Mouse (Mus musculus) liver, embryonic 12.5 days (tissue): ENCODE data around the gene Ddx51. TPM values are rescaled to one million over a fixed set of nuclear protein-coding genes. Genes with fewer than 3 reads are reported as not detected.

ENCODE experiments used
- ATAC-seq: fragments of 200-750 bp; cut with Nextera tagmentation; 2 replicates; pipeline ENCODE4 v1.8.0; 2017; ENCODE audit warnings: moderate number of reproducible peaks, mild to moderate bottlenecking, moderate library complexity
- H3K27ac ChIP-seq: fragments of 300-500 bp; sonication (generic); 2 replicates; pipeline ENCODE4 v1.5.1; 2016; ENCODE audit warnings: mild to moderate bottlenecking
- H3K27me3 ChIP-seq: fragments of 300-500 bp; sonication (generic); replicated peaks from 2 replicates; pipeline ENCODE4 v1.6.1; 2016; ENCODE audit warnings: mild to moderate bottlenecking, moderate library complexity
- H3K36me3 ChIP-seq: fragments of 300-500 bp; sonication (generic); 2 replicates; pipeline ENCODE4 v1.6.1; 2016; ENCODE audit warnings: mild to moderate bottlenecking, moderate library complexity
- H3K4me1 ChIP-seq: fragments of 300-500 bp; sonication (generic); 2 replicates; pipeline ENCODE4 v1.6.1; 2016
- H3K4me2 ChIP-seq: fragments of 300-500 bp; sonication (generic); 2 replicates; pipeline ENCODE4 v1.6.1; 2016; ENCODE audit warnings: mild to moderate bottlenecking, moderate library complexity
- H3K4me3 ChIP-seq: fragments of 300-500 bp; sonication (generic); 2 replicates; pipeline ENCODE4 v1.5.1; 2016; ENCODE audit warnings: mild to moderate bottlenecking, moderate library complexity
- H3K9ac ChIP-seq: fragments of 300-500 bp; sonication (generic); 2 replicates; pipeline ENCODE4 v1.6.1; 2016; ENCODE audit warnings: mild to moderate bottlenecking, moderate library complexity
- H3K9me3 ChIP-seq: fragments of 300-500 bp; sonication (generic); replicated peaks from 2 replicates; pipeline ENCODE4 v1.6.1; 2016; ENCODE audit warnings: mild to moderate bottlenecking, moderate library complexity
- WGBS: fragments of 180-500 bp; shearing (Covaris S2); methylation state at CpG from one replicate; pipeline ENCODE4 v1.1.7; 2016; ENCODE audit not compliant: insufficient replicate concordance; 5-methylcytosine and 5-hydroxymethylcytosine counted together
- polyA plus RNA-seq: library from polyadenylated mRNA; unstranded; fragments of >200 nt; fragmentation: Nextera tagmentation; extraction: Ambion mirVana; gene quantifications from 2 replicates; pipeline ENCODE4 v1.2.1, GENCODE M21; 2016

Ddx51 gene
- polyA plus RNA-seq, result 30.2 and 36.3 TPM in 2 replicates

DNA sequence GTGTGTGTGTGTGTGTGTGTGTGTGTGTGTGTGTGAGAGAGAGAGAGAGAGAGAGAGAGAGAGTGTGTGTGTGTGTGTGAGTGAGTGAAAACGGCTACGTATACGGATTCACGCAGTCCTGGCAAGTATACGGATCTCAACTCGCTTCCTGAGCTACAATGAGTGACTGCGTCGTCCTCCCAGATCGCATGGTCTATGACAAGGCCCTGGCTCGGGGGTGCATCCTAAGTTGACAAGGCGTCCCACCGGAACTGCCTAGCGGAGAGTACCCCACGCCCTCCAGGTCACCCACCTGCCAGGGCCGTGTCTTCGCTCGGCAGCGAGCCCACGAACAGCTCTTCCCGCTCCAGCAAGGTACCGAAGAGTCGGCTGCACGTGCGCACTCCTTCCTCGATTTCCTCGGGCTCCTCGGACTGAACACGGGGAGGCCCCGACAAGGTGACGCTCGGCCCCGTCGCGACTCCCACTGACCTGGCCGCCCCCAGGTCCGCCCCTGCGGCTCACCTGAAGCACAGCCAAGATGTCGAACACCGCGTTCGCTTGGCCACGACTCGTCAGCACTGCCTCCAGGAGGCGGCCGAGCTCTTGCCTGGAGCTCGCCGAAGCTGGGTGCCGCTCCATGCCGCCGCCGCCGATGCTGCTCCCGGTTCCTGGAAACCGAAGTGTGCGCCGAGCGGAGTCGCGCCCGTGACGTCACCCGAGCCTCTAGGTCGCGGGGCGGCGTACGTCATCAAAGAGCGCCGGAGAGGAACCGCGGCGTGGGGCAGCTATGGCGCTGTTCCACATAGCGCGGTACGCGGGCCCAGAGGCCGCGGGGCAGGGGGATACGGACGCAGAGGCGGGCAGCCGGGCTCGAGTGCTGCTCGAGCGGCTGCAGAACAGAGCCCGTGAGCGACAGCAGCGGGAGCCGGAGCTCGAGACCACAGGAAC, at the start of gene Ddx51, which contains the start of gene Noc4l:
Ddx51 (plus strand) TSS at position 733 of the 930 bp plus-strand sequence.
Noc4l (minus strand) TSS at position 699 of the 930 bp plus-strand sequence.
- Histone ChIP-seq H3K4me1 (peaks cover 34% of the 10 kb centered on the region), H3K27me3 (no peaks in the 10 kb centered on the region), H3K36me3 (peaks cover 77% of the 10 kb centered on the region), H3K9ac (peak within 1 kb of the TSS; percentile 88), H3K27ac (peak within 1 kb of the TSS; percentile 74), H3K4me2 (peak within 1 kb of the TSS; percentile 93), H3K4me3 (peak within 1 kb of the TSS; percentile 85), H3K9me3 (no peaks in the 10 kb centered on the region)
- under 1% methylated on average over 91 of the region's 91 CpGs for WGBS
- peak; percentile 82 for ATAC-seq

DNA sequence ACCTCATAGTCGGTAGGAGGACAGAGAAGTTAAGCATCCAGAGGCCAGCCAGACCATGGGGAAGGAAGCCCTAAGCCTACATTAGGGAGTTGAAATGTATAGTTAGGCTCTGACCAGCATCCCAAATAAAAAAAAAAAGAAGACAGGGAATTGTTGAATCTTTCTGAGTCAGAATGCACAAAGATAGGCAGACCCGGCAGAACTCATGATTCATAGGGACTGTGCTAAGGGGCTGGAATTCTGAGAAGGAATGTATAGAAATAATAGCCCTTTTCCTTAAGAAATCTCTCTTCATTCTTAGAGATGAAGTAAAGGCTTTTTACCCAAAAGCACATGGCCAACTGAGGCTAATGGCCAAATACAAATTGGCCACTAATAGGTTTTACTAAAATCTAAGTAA, 48.9 kb upstream of the Ddx51 start:
- 82% methylated on average over 2 of the region's 2 CpGs for WGBS
- Histone ChIP-seq H3K4me3 (no peak overlapping the region), H3K9me3 (no peaks in the 10 kb centered on the region), H3K27me3 (peaks cover 7% of the 10 kb centered on the region; the same call in 1 of the 2 replicates), H3K36me3 (no peaks in the 10 kb centered on the region), H3K9ac (no peak overlapping the region), H3K4me2 (no peak overlapping the region), H3K27ac (no peak overlapping the region), H3K4me1 (0 out of 2 replicates have a peak, but pooled peaks cover 6% of the 10 kb centered on the region)
- no peak for ATAC-seq

DNA sequence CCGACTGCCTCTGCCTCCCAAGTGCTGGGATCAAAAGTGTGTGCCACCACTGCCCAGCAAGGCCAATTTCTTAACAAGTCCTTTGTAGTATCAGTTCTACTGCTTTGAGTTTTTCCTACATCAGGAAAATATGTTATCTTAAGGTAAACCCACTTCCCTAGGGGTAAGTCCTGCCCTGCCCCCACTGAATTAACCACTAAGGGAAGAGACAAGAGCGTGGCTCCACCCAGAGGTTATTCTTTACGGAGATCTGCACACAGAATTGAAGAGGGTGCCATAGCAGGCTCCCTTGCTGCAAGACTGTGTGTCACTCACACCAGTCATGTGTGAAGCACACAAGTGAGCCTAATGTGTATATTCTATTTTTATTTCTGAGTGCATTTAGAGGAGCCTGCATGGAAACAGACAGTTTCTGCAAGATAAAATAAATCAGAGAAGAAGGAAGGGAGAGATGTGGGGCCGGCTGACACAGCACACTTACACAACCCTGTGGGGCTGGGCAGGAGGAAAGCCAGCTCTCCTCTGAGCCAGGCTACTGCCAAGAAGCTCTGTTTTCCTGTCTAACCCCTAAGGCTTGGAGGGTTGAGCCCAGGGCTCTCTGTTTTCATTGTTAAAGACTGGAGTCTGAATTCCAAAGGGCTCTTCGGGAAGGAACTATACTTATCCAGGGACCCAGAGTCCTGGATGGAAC, 47.6 kb upstream of the Ddx51 start:
- no peaks in the 10 kb centered on the region for H3K9me3 ChIP-seq
- H3K4me1 ChIP-seq, result 0 out of 2 replicates have a peak, but pooled peaks cover 6% of the 10 kb centered on the region
- H3K27me3 ChIP-seq, result peaks cover 5% of the 10 kb centered on the region; the same call in 1 of the 2 replicates
- 32% methylated on average over 5 of the region's 5 CpGs for WGBS
- no peak overlapping the region for H3K27ac ChIP-seq
- no peaks in the 10 kb centered on the region for H3K36me3 ChIP-seq
- H3K9ac ChIP-seq, result no peak overlapping the region
- no peak for ATAC-seq
- H3K4me3 ChIP-seq, result no peak overlapping the region
- no peak overlapping the region for H3K4me2 ChIP-seq

- 0 out of 2 replicates have a peak, but pooled peaks cover 6% of the 10 kb centered on the region for H3K4me1 ChIP-seq
- H3K4me3 ChIP-seq, result no peak overlapping the region
- no peak for ATAC-seq
- no peak overlapping the region for H3K4me2 ChIP-seq
- H3K27ac ChIP-seq, result no peak overlapping the region
- 54% methylated on average over 3 of the region's 3 CpGs for WGBS
- no peaks in the 10 kb centered on the region for H3K9me3 ChIP-seq
- no peak overlapping the region for H3K9ac ChIP-seq
- H3K36me3 ChIP-seq, result no peaks in the 10 kb centered on the region
- H3K27me3 ChIP-seq, result no peaks in the 10 kb centered on the region
Measured at GRCm38 (mm10) chr5:110607767-110608166, 45.5 kb upstream of the Ddx51 start.

- WGBS, result 68% methylated on average over 6 of the region's 6 CpGs
- Histone ChIP-seq H3K27me3 (no peaks in the 10 kb centered on the region), H3K36me3 (no peaks in the 10 kb centered on the region), H3K4me2 (no peak overlapping the region), H3K4me1 (0 out of 2 replicates have a peak, but pooled peaks cover 6% of the 10 kb centered on the region), H3K9ac (no peak overlapping the region), H3K27ac (no peak overlapping the region), H3K9me3 (no peaks in the 10 kb centered on the region), H3K4me3 (no peak overlapping the region)
- ATAC-seq, result no peak
Measured at GRCm38 (mm10) chr5:110608336-110608735, 44.9 kb upstream of the Ddx51 start.

DNA sequence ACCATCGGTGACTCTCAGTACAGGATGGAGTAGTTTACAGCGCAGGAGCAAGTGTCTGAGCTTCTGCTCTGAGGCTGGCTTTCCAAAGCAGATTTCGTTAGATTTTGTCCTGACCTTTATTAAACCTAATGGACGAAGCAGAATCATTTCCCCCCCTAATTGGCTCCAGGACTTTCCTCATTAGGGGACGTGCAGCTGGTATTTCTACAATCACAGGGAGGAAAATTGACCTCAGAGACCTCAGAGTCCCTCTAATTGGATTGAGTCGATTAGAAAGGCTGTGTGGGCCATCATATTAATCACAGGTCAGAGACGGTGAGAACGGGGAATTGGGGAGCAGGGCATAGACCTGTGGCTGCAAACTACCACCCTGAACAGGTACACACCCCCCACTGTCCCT, 44.3 kb upstream of the Ddx51 start:
- Histone ChIP-seq H3K4me1 (0 out of 2 replicates have a peak, but pooled peaks cover 6% of the 10 kb centered on the region), H3K4me3 (no peak overlapping the region), H3K36me3 (no peaks in the 10 kb centered on the region), H3K9ac (no peak overlapping the region), H3K9me3 (no peaks in the 10 kb centered on the region), H3K27me3 (no peaks in the 10 kb centered on the region), H3K27ac (no peak overlapping the region), H3K4me2 (no peak overlapping the region)
- ATAC-seq, result no peak
- 55% methylated on average over 8 of the region's 8 CpGs for WGBS

DNA sequence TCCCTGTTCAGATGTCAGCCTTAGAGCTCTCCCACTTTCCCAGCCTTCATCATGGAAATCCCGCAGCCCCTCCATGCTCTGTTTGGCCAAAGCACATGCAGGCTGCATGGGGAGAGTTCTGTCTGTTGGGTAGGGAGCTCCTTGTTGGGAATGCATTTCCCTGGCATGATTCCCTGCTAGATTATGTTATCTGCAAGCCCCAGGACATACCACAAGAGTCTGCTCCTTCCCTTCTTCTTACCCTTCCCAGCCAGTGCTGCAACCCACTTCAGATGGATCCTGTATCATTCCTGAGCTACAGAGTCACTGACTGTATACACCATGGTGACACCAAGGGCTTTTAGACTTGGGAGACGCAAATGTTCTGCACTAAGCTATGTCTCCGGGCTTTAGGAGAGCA, 43.8 kb upstream of the Ddx51 start:
- Histone ChIP-seq H3K4me1 (0 out of 2 replicates have a peak, but pooled peaks cover 6% of the 10 kb centered on the region), H3K4me3 (no peak overlapping the region), H3K27ac (no peak overlapping the region), H3K9me3 (no peaks in the 10 kb centered on the region), H3K4me2 (no peak overlapping the region), H3K9ac (no peak overlapping the region), H3K36me3 (no peaks in the 10 kb centered on the region), H3K27me3 (no peaks in the 10 kb centered on the region)
- ATAC-seq, result no peak
- 66% methylated on average over 3 of the region's 3 CpGs for WGBS

DNA sequence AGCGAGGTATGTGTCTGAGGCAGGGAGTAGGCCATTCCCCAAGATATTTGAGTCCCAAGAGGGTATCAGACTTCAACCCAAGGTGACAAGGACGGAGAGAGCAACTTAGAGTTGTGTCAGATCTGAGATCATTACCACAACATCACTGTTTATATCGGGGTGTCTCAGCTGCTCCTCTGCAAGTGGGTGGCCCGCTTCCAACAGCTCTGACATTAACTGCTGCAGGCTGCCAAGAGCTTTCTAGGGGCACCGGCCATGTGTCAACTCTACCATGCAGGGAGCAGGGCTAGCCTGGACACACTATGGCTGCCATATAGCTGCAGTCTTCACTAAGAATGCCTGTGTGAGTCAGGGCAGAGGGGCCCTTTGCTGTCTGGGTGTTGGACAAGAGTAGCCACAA, 43.4 kb upstream of the Ddx51 start:
- H3K4me3 ChIP-seq, result no peak overlapping the region
- no peak overlapping the region for H3K9ac ChIP-seq
- ATAC-seq, result no peak
- no peaks in the 10 kb centered on the region for H3K9me3 ChIP-seq
- no peaks in the 10 kb centered on the region for H3K36me3 ChIP-seq
- no peak overlapping the region for H3K27ac ChIP-seq
- H3K4me2 ChIP-seq, result no peak overlapping the region
- WGBS, result 64% methylated on average over 5 of the region's 5 CpGs
- no peaks in the 10 kb centered on the region for H3K27me3 ChIP-seq
- H3K4me1 ChIP-seq, result 0 out of 2 replicates have a peak, but pooled peaks cover 6% of the 10 kb centered on the region

GRCm38 (mm10) chr5:110610484-110610883, 42.8 kb upstream of the Ddx51 start:
- H3K27ac ChIP-seq, result no peak overlapping the region
- no peak overlapping the region for H3K4me3 ChIP-seq
- no peaks in the 10 kb centered on the region for H3K9me3 ChIP-seq
- 0 out of 2 replicates have a peak, but pooled peaks cover 4% of the 10 kb centered on the region for H3K4me1 ChIP-seq
- no peak for ATAC-seq
- H3K36me3 ChIP-seq, result no peaks in the 10 kb centered on the region
- H3K9ac ChIP-seq, result no peak overlapping the region
- no peaks in the 10 kb centered on the region for H3K27me3 ChIP-seq
- H3K4me2 ChIP-seq, result no peak overlapping the region
- WGBS, result 71% methylated on average over 7 of the region's 7 CpGs

DNA sequence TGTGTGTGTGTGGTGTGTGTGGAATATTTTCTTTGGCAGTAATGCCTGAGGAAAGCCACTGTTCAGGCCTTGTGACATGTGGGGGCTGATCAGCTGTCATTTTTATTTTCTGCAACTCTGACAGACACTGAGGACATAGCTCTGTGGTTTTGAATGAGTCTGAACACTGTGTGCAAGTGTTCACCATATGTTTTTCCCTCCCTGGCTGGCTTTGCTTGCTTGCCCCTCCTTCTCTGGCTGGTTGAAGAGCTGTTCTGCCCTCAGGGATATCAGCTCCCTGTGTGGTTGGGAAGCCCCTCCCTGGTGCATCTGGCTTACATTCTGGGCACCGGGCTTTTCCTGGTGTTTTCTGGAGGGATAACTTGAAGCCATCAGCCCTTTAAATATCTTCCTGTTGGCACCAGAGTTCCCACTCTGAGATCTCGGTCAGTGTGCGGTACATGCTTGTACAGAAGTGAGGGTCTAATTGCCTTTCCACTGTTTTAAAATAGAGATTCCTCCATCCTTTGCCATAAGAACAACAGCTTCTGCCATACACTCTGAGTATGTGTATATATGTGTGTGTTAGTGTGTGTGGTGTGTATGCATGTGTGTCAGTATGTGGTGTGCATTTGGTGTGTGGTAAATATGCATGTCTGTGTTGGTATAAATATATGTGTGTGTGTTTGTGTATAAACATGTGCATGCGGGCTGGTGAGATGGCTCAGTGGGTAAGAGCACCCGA, 41.7 kb upstream of the Ddx51 start:
- no peak for ATAC-seq
- no peaks in the 10 kb centered on the region for H3K27me3 ChIP-seq
- H3K36me3 ChIP-seq, result no peaks in the 10 kb centered on the region
- H3K4me1 ChIP-seq, result no peaks in the 10 kb centered on the region
- whole genome bisulfite sequencing, result 69% methylated on average over 5 of the region's 5 CpGs
- no peak overlapping the region for H3K27ac ChIP-seq
- no peak overlapping the region for H3K4me2 ChIP-seq
- H3K9me3 ChIP-seq, result no peaks in the 10 kb centered on the region
- H3K9ac ChIP-seq, result no peak overlapping the region
- no peak overlapping the region for H3K4me3 ChIP-seq

DNA sequence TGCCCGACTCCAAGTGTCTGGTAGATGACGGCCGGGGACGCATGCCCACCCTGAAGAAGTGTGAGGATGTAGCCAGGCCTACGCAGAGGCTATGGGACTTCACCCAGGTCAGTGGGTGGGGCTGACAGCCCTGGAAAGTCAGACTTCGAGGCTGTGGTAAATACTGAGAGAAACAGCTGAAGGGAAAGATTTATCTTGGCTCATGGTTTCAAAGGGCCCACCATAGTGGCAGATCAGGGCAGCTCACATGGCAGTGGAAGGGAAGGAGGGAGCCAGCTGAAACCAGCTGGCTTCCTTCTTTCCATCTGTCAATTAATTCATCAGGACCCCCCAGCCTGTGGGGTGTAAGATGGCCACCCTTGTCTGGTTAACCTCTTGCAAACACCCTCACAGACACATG, 34.0 kb upstream of the Ddx51 start:
- H3K4me1 ChIP-seq, result no peaks in the 10 kb centered on the region
- no peak overlapping the region for H3K4me3 ChIP-seq
- H3K9ac ChIP-seq, result no peak overlapping the region
- no peak for ATAC-seq
- H3K27me3 ChIP-seq, result no peaks in the 10 kb centered on the region
- H3K9me3 ChIP-seq, result no peaks in the 10 kb centered on the region
- no peak overlapping the region for H3K4me2 ChIP-seq
- WGBS, result 71% methylated on average over 6 of the region's 6 CpGs
- H3K36me3 ChIP-seq, result no peaks in the 10 kb centered on the region
- H3K27ac ChIP-seq, result no peak overlapping the region
